Mouse (Mus musculus): ENCODE measurements around the gene Afap1. TPM values are rescaled to one million over a fixed set of nuclear protein-coding genes. Genes with fewer than 3 reads are reported as not detected.

Afap1 gene
- total and polyA plus RNA-seq, 3 experiments, result 0.03 to 0.04 TPM; not detected in 1

DNA sequence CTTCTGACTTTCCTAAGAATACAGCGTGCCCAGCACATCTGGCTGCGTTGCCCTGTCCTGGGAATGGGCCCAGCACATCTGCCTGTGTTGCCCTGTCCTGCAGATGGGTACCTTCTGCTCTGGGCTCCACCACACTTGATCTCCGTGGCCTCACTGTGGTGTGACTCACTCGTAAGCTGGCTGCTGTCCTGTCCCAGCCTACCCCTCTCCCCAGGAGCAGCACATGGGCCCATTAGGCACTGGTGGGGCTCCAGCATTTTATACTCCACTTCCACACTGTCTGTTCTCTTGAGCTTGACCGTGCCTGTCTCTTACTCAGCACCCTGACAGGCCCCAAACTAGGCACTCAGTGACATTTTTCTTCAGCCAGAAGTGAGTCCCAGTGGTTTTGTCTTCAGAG, 113.5 kb downstream of the Afap1 start:
- H3K27ac ChIP-seq (ENCODE audit: control insufficient read depth, low read depth, low read length), result no peak overlapping the region
- no peaks in the 10 kb centered on the region for H3K36me3 ChIP-seq (ENCODE audit: control insufficient read depth in 1 of 2, insufficient read depth in 2 of 2, low read length in 2 of 2)
- H3K4me1 ChIP-seq (ENCODE audit: control insufficient read depth in 1 of 2, insufficient read depth in 2 of 2, low read length in 2 of 2), result no peaks in the 10 kb centered on the region
- no peak overlapping the region for H3K9ac ChIP-seq (ENCODE audit: control insufficient read depth, low read depth, low read length, poor library complexity, severe bottlenecking)
- no peaks in the 10 kb centered on the region for H3K79me2 ChIP-seq (ENCODE audit: control insufficient read depth, insufficient read depth, low read length, poor library complexity)
- H3K27me3 ChIP-seq (ENCODE audit: control insufficient read depth in 1 of 2, insufficient read depth in 2 of 2, low read length in 2 of 2), result no peaks in the 10 kb centered on the region
- TF ChIP-seq EP300 (IDR thresholded peaks at IDR 0.05; ENCODE audit: low read depth in 1 of 2, low read length in 2 of 2), result no peak
- no peak for TF ChIP-seq USF1 (IDR thresholded peaks at IDR 0.05; ENCODE audit: low read depth, low read length)
- no peak for TF ChIP-seq USF2 (IDR thresholded peaks at IDR 0.05; ENCODE audit: borderline replicate concordance in 1 of 2, insufficient read depth in 1 of 2, low read depth in 1 of 2, low read length in 2 of 2)
- no peak for TF ChIP-seq POLR2A (IDR thresholded peaks at IDR 0.05; ENCODE audit: control insufficient read depth in 1 of 2, insufficient read depth in 1 of 2, low read depth in 1 of 2, low read length in 2 of 2, poor library complexity in 1 of 2)
- TF ChIP-seq MYC (IDR thresholded peaks at IDR 0.05; ENCODE audit: low read depth, low read length), result no peak
- TF ChIP-seq UBTF (IDR thresholded peaks at IDR 0.05; ENCODE audit: borderline replicate concordance, insufficient read depth, low read depth, low read length), result no peak
- TF ChIP-seq NRF1 (IDR thresholded peaks at IDR 0.05; ENCODE audit: insufficient read depth, low read depth, low read length, poor library complexity, severe bottlenecking), result no peak
- no peak for TF ChIP-seq NELFE (IDR thresholded peaks at IDR 0.05; ENCODE audit: low read depth, low read length)
- no peak for TF ChIP-seq MAZ (IDR thresholded peaks at IDR 0.05; ENCODE audit: low read depth, low read length)
- TF ChIP-seq MEF2A (IDR thresholded peaks at IDR 0.05; ENCODE audit: extremely low read depth, insufficient replicate concordance, low read depth, low read length, poor library complexity, severe bottlenecking), result no peak
- TF ChIP-seq MYB (IDR thresholded peaks at IDR 0.05; ENCODE audit: low read depth, low read length), result no peak
- TF ChIP-seq BHLHE40 (IDR thresholded peaks at IDR 0.05; ENCODE audit: borderline replicate concordance, low read depth, low read length), result no peak
- no peak for TF ChIP-seq GATA1 (IDR thresholded peaks at IDR 0.05; ENCODE audit: low read depth, low read length)
- TF ChIP-seq MXI1 (IDR thresholded peaks at IDR 0.05; ENCODE audit: low read depth, low read length), result no peak
- no peak for TF ChIP-seq ZMIZ1 (IDR thresholded peaks at IDR 0.05; ENCODE audit: low read depth, low read length)
- TF ChIP-seq SIN3A (IDR thresholded peaks at IDR 0.05; ENCODE audit: low read length), result no peak
- no peak for TF ChIP-seq CHD2 (IDR thresholded peaks at IDR 0.05; ENCODE audit: low read length)
- no peak for TF ChIP-seq ETS1 (IDR thresholded peaks at IDR 0.05; ENCODE audit: low read depth, low read length)
- TF ChIP-seq TAL1 (IDR thresholded peaks at IDR 0.05; ENCODE audit: low read length), result no peak
- TF ChIP-seq TBP (IDR thresholded peaks at IDR 0.05; ENCODE audit: low read depth, low read length), result no peak
- H3K9me3 ChIP-seq (replicated peaks; ENCODE audit: insufficient read depth, low read length), result no peaks in the 10 kb centered on the region
- no peak for DNase-seq (ENCODE audit: low read depth, low spot score)
- no peak overlapping the region for H3K4me3 ChIP-seq (ENCODE audit: control insufficient read depth in 1 of 2, insufficient read depth in 1 of 2, low read depth in 2 of 2, low read length in 2 of 2)

DNA sequence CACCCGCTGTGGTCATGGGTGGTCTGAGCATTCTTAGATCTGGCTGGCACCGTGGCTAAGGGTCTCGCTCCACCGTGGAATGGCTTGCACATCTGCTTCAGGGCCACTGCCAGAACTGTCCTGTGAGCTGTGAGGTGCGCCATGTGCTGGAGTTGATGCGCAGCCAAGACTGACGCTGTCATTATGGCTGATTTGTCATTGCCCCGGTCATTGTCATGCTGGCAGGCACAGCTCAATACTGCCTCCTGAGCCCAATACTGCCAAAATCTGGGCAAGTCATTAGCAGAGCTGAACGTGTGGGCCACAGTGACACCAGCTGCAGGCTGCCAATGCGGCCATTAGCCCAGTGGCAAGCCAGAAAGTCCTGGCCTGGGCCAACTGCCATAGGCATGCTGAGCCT, 114.5 kb downstream of the Afap1 start:
- Histone ChIP-seq H3K9me3 (replicated peaks; ENCODE audit: insufficient read depth, low read length) (no peaks in the 10 kb centered on the region), H3K27ac (ENCODE audit: control insufficient read depth, low read depth, low read length) (no peak overlapping the region), H3K4me1 (ENCODE audit: control insufficient read depth in 1 of 2, insufficient read depth in 2 of 2, low read length in 2 of 2) (no peaks in the 10 kb centered on the region), H3K4me3 (ENCODE audit: control insufficient read depth in 1 of 2, insufficient read depth in 1 of 2, low read depth in 2 of 2, low read length in 2 of 2) (no peak overlapping the region), H3K79me2 (ENCODE audit: control insufficient read depth, insufficient read depth, low read length, poor library complexity) (no peaks in the 10 kb centered on the region), H3K9ac (ENCODE audit: control insufficient read depth, low read depth, low read length, poor library complexity, severe bottlenecking) (no peak overlapping the region), H3K36me3 (ENCODE audit: control insufficient read depth in 1 of 2, insufficient read depth in 2 of 2, low read length in 2 of 2) (no peaks in the 10 kb centered on the region), H3K27me3 (ENCODE audit: control insufficient read depth in 1 of 2, insufficient read depth in 2 of 2, low read length in 2 of 2) (no peaks in the 10 kb centered on the region)
- DNase-seq (ENCODE audit: low read depth, low spot score), result no peak
- TF ChIP-seq HCFC1 (IDR thresholded peaks at IDR 0.05; ENCODE audit: low read depth, low read length) (no peak), SIN3A (IDR thresholded peaks at IDR 0.05; ENCODE audit: low read length) (no peak), MAZ (IDR thresholded peaks at IDR 0.05; ENCODE audit: low read depth, low read length) (no peak), MAFK (IDR thresholded peaks at IDR 0.05; ENCODE audit: borderline replicate concordance, low read depth, low read length) (no peak), NELFE (IDR thresholded peaks at IDR 0.05; ENCODE audit: low read depth, low read length) (no peak), E2F4 (IDR thresholded peaks at IDR 0.05; ENCODE audit: borderline replicate concordance, low read depth, low read length) (no peak), MEF2A (IDR thresholded peaks at IDR 0.05; ENCODE audit: extremely low read depth, insufficient replicate concordance, low read depth, low read length, poor library complexity, severe bottlenecking) (no peak), RCOR1 (IDR thresholded peaks at IDR 0.05; ENCODE audit: low read depth, low read length) (no peak), BHLHE40 (IDR thresholded peaks at IDR 0.05; ENCODE audit: borderline replicate concordance, low read depth, low read length) (no peak), ZNF384 (IDR thresholded peaks at IDR 0.05; ENCODE audit: low read depth, low read length) (no peak), TBP (IDR thresholded peaks at IDR 0.05; ENCODE audit: low read depth, low read length) (no peak), POLR2AphosphoS2 (IDR thresholded peaks at IDR 0.05; ENCODE audit: low read length) (no peak), GABPA (IDR thresholded peaks at IDR 0.05; ENCODE audit: low read depth, low read length) (no peak), GATA1 (IDR thresholded peaks at IDR 0.05; ENCODE audit: low read depth, low read length) (no peak), USF1 (IDR thresholded peaks at IDR 0.05; ENCODE audit: low read depth, low read length) (no peak), ZC3H11A (IDR thresholded peaks at IDR 0.05; ENCODE audit: low read depth, low read length) (no peak), POLR2A (IDR thresholded peaks at IDR 0.05; ENCODE audit: control insufficient read depth in 1 of 2, insufficient read depth in 1 of 2, low read depth in 1 of 2, low read length in 2 of 2, poor library complexity in 1 of 2) (no peak), UBTF (IDR thresholded peaks at IDR 0.05; ENCODE audit: borderline replicate concordance, insufficient read depth, low read depth, low read length) (no peak), ZMIZ1 (IDR thresholded peaks at IDR 0.05; ENCODE audit: low read depth, low read length) (no peak), CHD2 (IDR thresholded peaks at IDR 0.05; ENCODE audit: low read length) (no peak)
